Mouse (Mus musculus) neural tube, embryonic 13.5 days (tissue): ENCODE results near the gene Fbxl18. TPM values are rescaled to one million over a fixed set of nuclear protein-coding genes. Genes with fewer than 3 reads are reported as not detected.

Experiments
- ATAC-seq: fragments of 200-750 bp; cut with Nextera tagmentation; 2 replicates; pipeline ENCODE4 v1.8.0; 2017; ENCODE audit warnings: low read depth, mild to moderate bottlenecking, moderate TSS enrichment, moderate library complexity
- H3K27ac ChIP-seq: fragments of 300-500 bp; sonication (generic); replicated peaks from 2 replicates; pipeline ENCODE4 v1.5.1; 2015; ENCODE audit warnings: moderate library complexity, mild to moderate bottlenecking, inconsistent platforms
- H3K27me3 ChIP-seq: fragments of 300-500 bp; sonication (generic); 2 replicates; pipeline ENCODE4 v1.6.1; 2015; ENCODE audit warnings: mild to moderate bottlenecking, inconsistent platforms
- H3K36me3 ChIP-seq: fragments of 300-500 bp; sonication (generic); 2 replicates; pipeline ENCODE4 v1.6.1; 2015; ENCODE audit warnings: mild to moderate bottlenecking, inconsistent platforms
- H3K4me1 ChIP-seq: fragments of 300-500 bp; sonication (generic); replicated peaks from 2 replicates; pipeline ENCODE4 v1.6.1; 2015; ENCODE audit warnings: inconsistent platforms
- H3K4me2 ChIP-seq: fragments of 300-500 bp; sonication (generic); 2 replicates; pipeline ENCODE4 v1.6.1; 2015; ENCODE audit warnings: inconsistent platforms, mild to moderate bottlenecking, moderate library complexity
- H3K4me3 ChIP-seq: fragments of 300-500 bp; sonication (generic); 2 replicates; pipeline ENCODE4 v1.5.1; 2015; ENCODE audit warnings: mild to moderate bottlenecking, inconsistent platforms
- H3K9ac ChIP-seq: fragments of 300-500 bp; sonication (generic); 2 replicates; pipeline ENCODE4 v1.6.1; 2015; ENCODE audit warnings: moderate library complexity, mild to moderate bottlenecking, inconsistent platforms
- H3K9me3 ChIP-seq: fragments of 300-500 bp; sonication (generic); 2 replicates; pipeline ENCODE4 v1.6.1; 2016; ENCODE audit warnings: inconsistent platforms
- WGBS: fragments of 180-500 bp; shearing (Covaris S2); methylation state at CpG from one replicate; pipeline ENCODE4 v1.1.7; 2015; 5-methylcytosine and 5-hydroxymethylcytosine counted together
- polyA plus RNA-seq: library from polyadenylated mRNA; unstranded; fragments of >200 nt; fragmentation: Nextera tagmentation; extraction: Ambion mirVana; gene quantifications from 2 replicates; pipeline ENCODE4 v1.2.1, GENCODE M21; 2015

Gene Fbxl18
- polyA plus RNA-seq, 1 experiment from 2014 or later, result 25.5 TPM

DNA sequence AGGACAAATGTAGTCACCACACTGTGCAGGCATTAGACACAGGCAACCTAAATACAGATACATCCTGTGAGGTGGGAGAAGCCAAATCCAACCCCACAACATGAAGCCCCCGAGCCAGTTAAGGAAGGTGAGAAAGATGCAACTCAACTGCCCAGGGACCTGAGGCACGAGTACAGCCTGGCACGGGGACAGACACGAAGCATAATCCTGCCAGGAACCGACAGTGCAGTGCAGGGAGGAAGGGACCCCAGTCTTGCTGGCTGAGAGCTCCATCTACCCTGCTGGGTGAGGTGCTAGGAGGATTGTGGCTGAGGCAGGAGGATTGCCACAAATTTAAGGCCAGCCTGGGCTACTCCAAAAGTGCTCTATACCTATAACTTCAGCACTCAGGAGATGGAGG, 18.3 kb downstream of the Fbxl18 start:
- Histone ChIP-seq H3K27me3 (no peaks in the 10 kb centered on the region), H3K27ac (no peak overlapping the region; the same call in 1 of the 2 replicates), H3K9me3 (no peaks in the 10 kb centered on the region), H3K4me1 (peaks cover 64% of the 10 kb centered on the region), H3K9ac (no peak overlapping the region), H3K36me3 (peaks cover 55% of the 10 kb centered on the region), H3K4me2 (no peak overlapping the region), H3K4me3 (no peak overlapping the region)
- 89% methylated on average over 5 of the region's 5 CpGs for WGBS
- ATAC-seq, result peak; percentile 5; the same call in 1 of the 2 replicates

DNA sequence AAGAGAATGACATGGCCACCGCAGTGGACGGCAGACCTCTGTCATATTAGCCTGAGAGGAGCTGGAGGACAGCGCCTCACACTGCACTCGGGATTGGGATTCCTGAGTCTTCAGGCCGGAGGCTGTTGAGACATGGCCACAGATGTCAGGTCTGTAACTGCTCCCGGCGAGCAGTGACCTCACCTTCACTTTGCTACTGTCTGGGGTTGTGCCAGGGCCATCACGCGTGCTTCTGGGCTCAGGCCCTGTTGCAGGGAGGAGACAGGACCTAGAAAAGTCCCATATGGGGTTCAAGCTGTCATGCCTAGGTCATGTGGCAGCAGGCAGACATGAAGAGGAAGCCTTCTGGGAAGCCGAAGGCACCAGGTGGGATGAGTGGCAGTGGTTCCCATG, 19.7 kb downstream of the Fbxl18 start:
- peaks cover 68% of the 10 kb centered on the region for H3K36me3 ChIP-seq
- H3K27ac ChIP-seq, result no peak overlapping the region
- H3K4me1 ChIP-seq, result peaks cover 64% of the 10 kb centered on the region
- no peak overlapping the region for H3K4me2 ChIP-seq
- H3K9ac ChIP-seq, result no peak overlapping the region
- WGBS, result 88% methylated on average over 10 of the region's 10 CpGs
- no peak overlapping the region for H3K4me3 ChIP-seq
- no peak for ATAC-seq
- no peaks in the 10 kb centered on the region for H3K27me3 ChIP-seq
- no peaks in the 10 kb centered on the region for H3K9me3 ChIP-seq

GRCm38 (mm10) chr5:142874791-142875512, 20.3 kb downstream of the Fbxl18 start:
- H3K36me3 ChIP-seq, result peaks cover 70% of the 10 kb centered on the region
- no peaks in the 10 kb centered on the region for H3K27me3 ChIP-seq
- no peak overlapping the region for H3K9ac ChIP-seq
- H3K4me2 ChIP-seq, result no peak overlapping the region
- H3K9me3 ChIP-seq, result no peaks in the 10 kb centered on the region
- no peak for ATAC-seq
- peaks cover 62% of the 10 kb centered on the region for H3K4me1 ChIP-seq
- H3K4me3 ChIP-seq, result no peak overlapping the region
- 90% methylated on average over 13 of the region's 13 CpGs for WGBS
- H3K27ac ChIP-seq, result peak overlapping the region; percentile 23; the same call in 1 of the 2 replicates

DNA sequence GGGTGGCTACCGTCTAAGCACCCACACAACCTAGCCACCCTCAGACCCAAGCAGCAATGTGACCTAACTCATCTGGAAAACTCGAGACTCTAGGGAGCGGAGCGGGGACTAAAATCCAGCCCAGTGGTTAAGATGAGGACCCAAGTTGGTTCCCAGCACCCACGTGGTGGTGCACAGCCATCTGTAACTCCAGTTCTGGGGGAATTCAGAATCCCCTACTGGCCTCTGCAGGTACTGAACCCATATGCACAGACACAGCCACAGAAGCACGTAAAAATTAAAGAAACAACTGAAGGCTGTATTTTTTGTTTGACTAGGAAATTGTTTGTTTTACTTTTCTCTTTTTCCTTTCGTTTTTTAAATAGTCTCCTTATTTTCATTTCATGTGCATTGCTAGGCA, 21.5 kb downstream of the Fbxl18 start:
- Histone ChIP-seq H3K36me3 (peaks cover 70% of the 10 kb centered on the region), H3K4me2 (no peak overlapping the region), H3K9me3 (no peaks in the 10 kb centered on the region), H3K27ac (no peak overlapping the region), H3K4me3 (no peak overlapping the region), H3K4me1 (peaks cover 67% of the 10 kb centered on the region), H3K27me3 (no peaks in the 10 kb centered on the region), H3K9ac (no peak overlapping the region)
- no peak for ATAC-seq
- WGBS, result 94% methylated on average over 7 of the region's 7 CpGs

DNA sequence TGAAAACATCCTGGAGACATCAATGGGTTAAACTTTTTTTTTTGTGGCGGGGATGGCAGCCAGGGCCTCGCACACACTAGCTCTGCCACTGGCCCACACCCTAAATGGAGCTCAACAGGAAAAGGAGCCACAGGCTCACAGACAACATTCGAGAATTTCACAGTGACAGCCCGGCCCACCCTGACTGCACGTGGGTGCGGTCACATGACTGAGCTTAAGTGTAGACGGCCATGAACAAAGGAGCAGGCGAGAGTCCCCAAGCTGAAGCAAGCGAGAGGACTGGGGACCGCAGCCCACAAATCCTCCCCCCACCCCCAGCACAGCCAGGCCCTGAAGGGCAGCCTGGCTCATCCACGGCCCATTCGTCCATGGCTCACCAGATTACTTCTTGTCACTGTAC, 23.5 kb downstream of the Fbxl18 start:
- Histone ChIP-seq H3K9ac (0 out of 2 replicates have a peak overlapping the region, but pooled peaks have one; percentile 22), H3K27me3 (no peaks in the 10 kb centered on the region), H3K36me3 (peaks cover 68% of the 10 kb centered on the region), H3K4me1 (peaks cover 57% of the 10 kb centered on the region), H3K9me3 (no peaks in the 10 kb centered on the region), H3K4me3 (no peak overlapping the region), H3K27ac (no peak overlapping the region; the same call in 1 of the 2 replicates), H3K4me2 (no peak overlapping the region)
- ATAC-seq, result no peak
- WGBS, result 59% methylated on average over 12 of the region's 12 CpGs

- Histone ChIP-seq H3K4me1 (peaks cover 38% of the 10 kb centered on the region), H3K4me3 (no peak overlapping the region), H3K9ac (peak overlapping the region; percentile 45; the same call in 1 of the 2 replicates), H3K36me3 (peaks cover 45% of the 10 kb centered on the region), H3K27me3 (no peaks in the 10 kb centered on the region), H3K9me3 (no peaks in the 10 kb centered on the region), H3K27ac (peak overlapping the region; percentile 85), H3K4me2 (no peak overlapping the region)
- WGBS, result 18% methylated on average over 13 of the region's 13 CpGs
- peak; percentile 84 for ATAC-seq
These were observed 25.8 kb downstream of the Fbxl18 start for GRCm38 (mm10) chr5:142869463-142869862.

DNA sequence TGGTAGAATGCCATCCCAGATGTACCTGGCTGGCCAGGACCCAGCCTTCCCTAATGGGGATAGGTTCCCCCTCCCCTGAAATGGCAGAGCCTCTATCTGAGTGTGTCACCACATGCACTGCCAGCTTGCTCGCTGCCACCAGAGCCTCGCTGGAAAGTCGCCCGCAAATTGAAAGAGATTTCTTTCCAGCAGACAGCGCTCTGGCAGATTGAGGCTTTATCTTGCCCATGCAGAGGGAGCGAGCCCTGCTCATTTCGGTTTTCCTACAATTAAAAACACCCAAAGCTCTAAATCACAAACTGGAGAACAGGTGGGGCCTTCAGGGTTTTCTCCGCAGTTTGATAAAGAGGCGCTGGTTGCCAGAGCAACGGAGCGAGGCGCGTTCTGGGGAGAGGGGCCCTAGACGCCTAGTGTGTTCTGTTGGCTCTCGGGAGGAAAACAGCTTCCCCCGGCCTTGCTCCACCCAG, 37.4 kb downstream of the Fbxl18 start:
- peak overlapping the region; percentile 19; the same call in 1 of the 2 replicates for H3K9ac ChIP-seq
- H3K4me3 ChIP-seq, result no peak overlapping the region
- peak; percentile 70 for ATAC-seq
- H3K4me1 ChIP-seq, result peaks cover 13% of the 10 kb centered on the region
- H3K9me3 ChIP-seq, result peaks cover 3% of the 10 kb centered on the region; the same call in 1 of the 2 replicates
- H3K27me3 ChIP-seq, result no peaks in the 10 kb centered on the region
- H3K36me3 ChIP-seq, result no peaks in the 10 kb centered on the region
- WGBS, result 23% methylated on average over 16 of the region's 16 CpGs
- H3K27ac ChIP-seq, result peak overlapping the region; percentile 78
- H3K4me2 ChIP-seq, result peak overlapping the region; percentile 20; the same call in 1 of the 2 replicates

GRCm38 (mm10) chr5:142856408-142856807, 38.8 kb downstream of the Fbxl18 start:
- no peak for ATAC-seq
- 75% methylated on average over 4 of the region's 4 CpGs for WGBS

DNA sequence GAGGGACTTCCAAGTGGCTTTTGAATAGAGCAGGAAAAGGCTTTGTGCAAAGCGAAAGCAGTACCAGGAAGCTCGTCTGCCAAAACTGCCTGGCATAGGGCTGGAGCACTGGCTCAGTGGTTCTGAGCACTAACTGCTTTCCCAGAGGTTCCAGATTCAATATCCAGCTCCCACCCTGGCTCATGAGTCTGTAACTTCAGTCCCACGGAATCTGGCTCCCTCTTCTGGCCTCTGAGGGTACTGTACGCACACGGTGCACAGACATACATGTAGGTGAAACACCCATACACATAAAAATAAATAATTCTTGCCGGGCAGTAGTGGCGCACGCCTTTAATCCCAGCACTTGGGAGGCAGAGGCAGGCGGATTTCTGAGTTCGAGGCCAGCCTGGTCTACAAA, 40.3 kb downstream of the Fbxl18 start:
- 80% methylated on average over 10 of the region's 10 CpGs for WGBS
- Histone ChIP-seq H3K27me3 (no peaks in the 10 kb centered on the region), H3K27ac (no peak overlapping the region), H3K4me1 (peaks cover 9% of the 10 kb centered on the region), H3K4me3 (no peak overlapping the region), H3K36me3 (no peaks in the 10 kb centered on the region), H3K4me2 (no peak overlapping the region), H3K9ac (no peak overlapping the region), H3K9me3 (peaks cover 3% of the 10 kb centered on the region; the same call in 1 of the 2 replicates)
- no peak for ATAC-seq

More at GRCm38 (mm10) chr5:142856408-142856807, 38.8 kb downstream of the Fbxl18 start:
- Histone ChIP-seq H3K9ac (no peak overlapping the region), H3K27ac (no peak overlapping the region), H3K4me1 (peaks cover 9% of the 10 kb centered on the region), H3K4me2 (no peak overlapping the region), H3K4me3 (no peak overlapping the region), H3K9me3 (peaks cover 3% of the 10 kb centered on the region; the same call in 1 of the 2 replicates), H3K36me3 (no peaks in the 10 kb centered on the region), H3K27me3 (no peaks in the 10 kb centered on the region)

GRCm38 (mm10) chr5:142853585-142853984, 41.6 kb downstream of the Fbxl18 start:
- WGBS, result 79% methylated on average over 6 of the region's 6 CpGs
- no peaks in the 10 kb centered on the region for H3K27me3 ChIP-seq
- H3K4me1 ChIP-seq, result peaks cover 9% of the 10 kb centered on the region
- peaks cover 3% of the 10 kb centered on the region; the same call in 1 of the 2 replicates for H3K9me3 ChIP-seq
- H3K4me3 ChIP-seq, result no peak overlapping the region
- H3K36me3 ChIP-seq, result no peaks in the 10 kb centered on the region
- ATAC-seq, result no peak
- H3K4me2 ChIP-seq, result no peak overlapping the region
- H3K27ac ChIP-seq, result no peak overlapping the region
- no peak overlapping the region for H3K9ac ChIP-seq

- Histone ChIP-seq H3K4me1 (no peaks in the 10 kb centered on the region), H3K4me3 (no peak overlapping the region), H3K36me3 (no peaks in the 10 kb centered on the region), H3K4me2 (no peak overlapping the region), H3K9ac (no peak overlapping the region), H3K27ac (no peak overlapping the region), H3K9me3 (peaks cover 3% of the 10 kb centered on the region; the same call in 1 of the 2 replicates), H3K27me3 (no peaks in the 10 kb centered on the region)
- no peak for ATAC-seq
- WGBS, result 63% methylated on average over 5 of the region's 5 CpGs
These were observed 43.6 kb downstream of the Fbxl18 start for GRCm38 (mm10) chr5:142851681-142852049.

- H3K4me1 ChIP-seq, result no peaks in the 10 kb centered on the region
- H3K4me2 ChIP-seq, result no peak overlapping the region
- H3K9me3 ChIP-seq, result no peaks in the 10 kb centered on the region
- no peak overlapping the region for H3K9ac ChIP-seq
- H3K27ac ChIP-seq, result no peak overlapping the region
- no peaks in the 10 kb centered on the region for H3K36me3 ChIP-seq
- no peaks in the 10 kb centered on the region for H3K27me3 ChIP-seq
- 80% methylated on average over 7 of the region's 7 CpGs for whole genome bisulfite sequencing
- ATAC-seq, result no peak
- H3K4me3 ChIP-seq, result no peak overlapping the region
These were observed 44.1 kb downstream of the Fbxl18 start for GRCm38 (mm10) chr5:142850916-142851680.
